22 mouse cellular contexts compared by ENCODE assay signal in genomic region chr12:21472951-21473710, GRCm38 (mm10). TPM values are rescaled to one million over a fixed set of nuclear protein-coding genes. Genes with fewer than 3 reads are reported as not detected.
DNase-seq lines count a peak whose midpoint lies in the region; ATAC-seq lines count a peak whose summit lies in the region.
"Had no signal": no experiment of that assay in that cellular context is flagged by ENCODE, and none has a peak within 500 bp of the region (broad histone marks: within the 10 kb centered on the region; RNA-seq: fewer than 3 reads in every experiment).

No protein-coding gene starts in this region.

- no peak overlapping the region for H3K4me3 ChIP-seq in hindbrain, embryonic 13.5 days
- H3K4me3 ChIP-seq in hindbrain, embryonic 14.5 days (replicated peaks; ENCODE audit: low read length), result no peak overlapping the region
- H3K4me3 ChIP-seq: embryonic facial prominence, embryonic 10.5 days; embryonic facial prominence, embryonic 15.5 days; forebrain, embryonic 12.5 days; limb, embryonic 12.5 days; midbrain, embryonic 15.5 days had no signal

- H3K9ac ChIP-seq in hindbrain, embryonic 13.5 days, result no peak overlapping the region
- H3K9ac ChIP-seq in hindbrain, embryonic 14.5 days, result no peak overlapping the region
- H3K9ac ChIP-seq: embryonic facial prominence, embryonic 15.5 days; forebrain, embryonic 12.5 days; forebrain, postnatal 0 days; limb, embryonic 12.5 days; midbrain, embryonic 15.5 days had no signal

- H3K27me3 ChIP-seq in hindbrain, embryonic 13.5 days, result no peaks in the 10 kb centered on the region
- H3K27me3 ChIP-seq in hindbrain, embryonic 14.5 days (ENCODE audit: control insufficient read depth, insufficient read depth, low read length), result no peaks in the 10 kb centered on the region
- H3K27me3 ChIP-seq: embryonic facial prominence, embryonic 15.5 days; forebrain, embryonic 12.5 days; limb, embryonic 12.5 days; midbrain, embryonic 15.5 days had no signal

- WGBS in hindbrain, embryonic 13.5 days, result 90% methylated on average over 6 of the region's 6 CpGs
- 89% methylated on average over 6 of the region's 6 CpGs for WGBS in hindbrain, embryonic 14.5 days

- no peaks in the 10 kb centered on the region for H3K9me3 ChIP-seq in hindbrain, embryonic 13.5 days
- H3K9me3 ChIP-seq in hindbrain, embryonic 14.5 days (ENCODE audit: control insufficient read depth, low read length), result no peaks in the 10 kb centered on the region
- H3K9me3 ChIP-seq: embryonic facial prominence, embryonic 10.5 days; embryonic facial prominence, embryonic 15.5 days; forebrain, embryonic 12.5 days; G1E; limb, embryonic 12.5 days; midbrain, embryonic 15.5 days had no signal

- H3K4me1 ChIP-seq in hindbrain, embryonic 13.5 days (replicated peaks), result no peaks in the 10 kb centered on the region
- H3K4me1 ChIP-seq in hindbrain, embryonic 14.5 days (replicated peaks; ENCODE audit: control insufficient read depth, insufficient read depth, low read length), result no peaks in the 10 kb centered on the region
- H3K4me1 ChIP-seq: embryonic facial prominence, embryonic 10.5 days; embryonic facial prominence, embryonic 15.5 days; forebrain, embryonic 12.5 days; limb, embryonic 12.5 days; midbrain, embryonic 15.5 days had no signal

- no peak for DNase-seq in cerebellum, postnatal 4 days (ENCODE audit: low spot score in 2 of 2)
- DNase-seq in hindbrain, embryonic 14.5 days (ENCODE audit: low spot score), result no peak
- peak; percentile 31 to 49 for DNase-seq in cerebellum, adult 18-20 months
- peak; percentile 42 to 53 for DNase-seq in cerebellum, postnatal 10 days
- no peak for DNase-seq in spleen, postnatal 10 days (ENCODE audit: low spot score in 2 of 2)
- DNase-seq in kidney, postnatal 36 days, result no peak
- DNase-seq: adrenal gland, adult 8-10 months; spleen, adult 18-20 months; thymus, adult 18-20 months; thymus, postnatal 25 days had no signal

- no peaks in the 10 kb centered on the region for H3K36me3 ChIP-seq in hindbrain, embryonic 13.5 days
- H3K36me3 ChIP-seq in hindbrain, embryonic 14.5 days (replicated peaks; ENCODE audit: control insufficient read depth, insufficient read depth), result no peaks in the 10 kb centered on the region
- H3K36me3 ChIP-seq: embryonic facial prominence, embryonic 10.5 days; embryonic facial prominence, embryonic 15.5 days; forebrain, embryonic 12.5 days; G1E; limb, embryonic 12.5 days; midbrain, embryonic 15.5 days had no signal

- ATAC-seq in cerebellum, adult (ENCODE audit: insufficient number of reproducible peaks, low FRiP score, low TSS enrichment), result 0 out of 2 replicates have a peak, but pooled peaks have one; percentile 23
- 0 out of 2 replicates have a peak, but pooled peaks have one; percentile 24 for ATAC-seq in hindbrain, embryonic 13.5 days (ENCODE audit: low FRiP score)
- no peak for ATAC-seq in hindbrain, embryonic 14.5 days (ENCODE audit: low FRiP score)
- ATAC-seq: inflammation-experienced regulatory T-cells, adult 6 months had no signal

- H3K27ac ChIP-seq in hindbrain, embryonic 13.5 days, result no peak overlapping the region
- no peak overlapping the region for H3K27ac ChIP-seq in hindbrain, embryonic 14.5 days
- H3K27ac ChIP-seq: embryonic facial prominence, embryonic 10.5 days; embryonic facial prominence, embryonic 15.5 days; forebrain, embryonic 12.5 days; limb, embryonic 12.5 days; midbrain, embryonic 15.5 days; stomach, postnatal 0 days had no signal

- no peak overlapping the region for H3K4me2 ChIP-seq in hindbrain, embryonic 13.5 days
- H3K4me2 ChIP-seq in hindbrain, embryonic 14.5 days (replicated peaks), result no peak overlapping the region
- H3K4me2 ChIP-seq: embryonic facial prominence, embryonic 15.5 days; forebrain, embryonic 12.5 days; heart, embryonic 11.5 days; limb, embryonic 12.5 days; midbrain, embryonic 15.5 days had no signal

RNA-seq across cellular contexts. Expression of gene Ywhaq, which starts 55.7 kb away (rescaled TPM):
- 1,136 and 1,161 TPM in 2 replicates for polyA plus RNA-seq in hindbrain, embryonic 13.5 days (2015; fragmentation: Nextera tagmentation; extraction: Ambion mirVana)
- polyA plus RNA-seq in hindbrain, embryonic 14.5 days (2014; fragmentation: Nextera tagmentation; extraction: Ambion mirVana), result 1,230 and 1,233 TPM in 2 replicates

Comparison
In these comparisons a context has a peak if more than half of its experiments do, and no peak if none do; other contexts are left out.
1. DNase-seq: peak in cerebellum, adult 18-20 months (2 of 2) and cerebellum, postnatal 10 days (2 of 2); none in cerebellum, postnatal 4 days (0 of 2), hindbrain, embryonic 14.5 days (single experiment), spleen, postnatal 10 days (0 of 2) and kidney, postnatal 36 days (0 of 2).